Mouse (Mus musculus) natural killer cell, adult 2 months (primary cell): ENCODE results near the gene Isy1.
A peak's percentile ranks its signal among the peaks of the same experiment; 100 is the strongest.

ENCODE experiments used
- DNase-seq, 2 experiments: peaks; one replicate each; pipeline ENCODE4 v3.0.0; 2022; ENCODE audit warnings: low spot score in 2 of 2

The Isy1 gene

GRCm38 (mm10) chr6:87838551-87839197, at the start of gene Isy1:
Gene Isy1 (minus strand): TSS chr6:87838798.
- DNase-seq: peak; percentile 98 to 99

- peak; percentile 100 for DNase-seq
Measured at GRCm38 (mm10) chr6:87887594-87888233, 49.1 kb upstream of the Isy1 start, which contains the start of gene Copg1. Gene Copg1 (plus strand): TSS chr6:87887814.

- DNase-seq: no peak
Measured at GRCm38 (mm10) chr6:87886721-87887120, 48.1 kb upstream of the Isy1 start.

- DNase-seq: no peak
Measured at GRCm38 (mm10) chr6:87882816-87883215, 44.2 kb upstream of the Isy1 start.

GRCm38 (mm10) chr6:87882221-87882620, 43.6 kb upstream of the Isy1 start:
- no peak for DNase-seq

GRCm38 (mm10) chr6:87879628-87880027, 41.0 kb upstream of the Isy1 start:
- no peak for DNase-seq

- no peak for DNase-seq
Measured at GRCm38 (mm10) chr6:87879010-87879409, 40.4 kb upstream of the Isy1 start.

GRCm38 (mm10) chr6:87876068-87876643, 37.6 kb upstream of the Isy1 start:
- DNase-seq: peak; percentile 7 to 16

GRCm38 (mm10) chr6:87875562-87875961, 37.0 kb upstream of the Isy1 start:
- DNase-seq: no peak

- DNase-seq: no peak
Measured at GRCm38 (mm10) chr6:87875083-87875482, 36.5 kb upstream of the Isy1 start.

GRCm38 (mm10) chr6:87873963-87874362, 35.4 kb upstream of the Isy1 start:
- no peak for DNase-seq

GRCm38 (mm10) chr6:87873104-87873503, 34.5 kb upstream of the Isy1 start:
- no peak for DNase-seq

- DNase-seq: no peak
Measured at GRCm38 (mm10) chr6:87871240-87871639, 32.6 kb upstream of the Isy1 start.

- no peak for DNase-seq
Measured at GRCm38 (mm10) chr6:87870440-87870839, 31.8 kb upstream of the Isy1 start.

- DNase-seq: no peak
Measured at GRCm38 (mm10) chr6:87868871-87869506, 30.4 kb upstream of the Isy1 start.

- no peak for DNase-seq
Measured at GRCm38 (mm10) chr6:87867256-87867655, 28.7 kb upstream of the Isy1 start.

GRCm38 (mm10) chr6:87866211-87866610, 27.6 kb upstream of the Isy1 start:
- DNase-seq: no peak

GRCm38 (mm10) chr6:87857071-87857470, 18.5 kb upstream of the Isy1 start:
- no peak for DNase-seq

GRCm38 (mm10) chr6:87853446-87853845, 14.8 kb upstream of the Isy1 start:
- DNase-seq: no peak

- no peak for DNase-seq
Measured at GRCm38 (mm10) chr6:87851871-87852270, 13.3 kb upstream of the Isy1 start.

- peak; percentile 92 to 96 for DNase-seq
Measured at GRCm38 (mm10) chr6:87850900-87851614, 12.5 kb upstream of the Isy1 start, which contains the start of gene Cnbp. Gene Cnbp (minus strand): TSS chr6:87851106.
